Mouse (Mus musculus): ENCODE data around the gene Exosc2. TPM values are rescaled to one million over a fixed set of nuclear protein-coding genes. Genes with fewer than 3 reads are reported as not detected.
A peak's percentile ranks its signal among the peaks of the same experiment; 100 is the strongest.
"Not testable (repeated sequence)": the region's sequence is repeated elsewhere in the genome, so short reads cannot be mapped to it uniquely, and the experiment has no call there.

Gene Exosc2
- polyA plus RNA-seq, 1 experiment from 2014 or later = 40.0 TPM

DNA sequence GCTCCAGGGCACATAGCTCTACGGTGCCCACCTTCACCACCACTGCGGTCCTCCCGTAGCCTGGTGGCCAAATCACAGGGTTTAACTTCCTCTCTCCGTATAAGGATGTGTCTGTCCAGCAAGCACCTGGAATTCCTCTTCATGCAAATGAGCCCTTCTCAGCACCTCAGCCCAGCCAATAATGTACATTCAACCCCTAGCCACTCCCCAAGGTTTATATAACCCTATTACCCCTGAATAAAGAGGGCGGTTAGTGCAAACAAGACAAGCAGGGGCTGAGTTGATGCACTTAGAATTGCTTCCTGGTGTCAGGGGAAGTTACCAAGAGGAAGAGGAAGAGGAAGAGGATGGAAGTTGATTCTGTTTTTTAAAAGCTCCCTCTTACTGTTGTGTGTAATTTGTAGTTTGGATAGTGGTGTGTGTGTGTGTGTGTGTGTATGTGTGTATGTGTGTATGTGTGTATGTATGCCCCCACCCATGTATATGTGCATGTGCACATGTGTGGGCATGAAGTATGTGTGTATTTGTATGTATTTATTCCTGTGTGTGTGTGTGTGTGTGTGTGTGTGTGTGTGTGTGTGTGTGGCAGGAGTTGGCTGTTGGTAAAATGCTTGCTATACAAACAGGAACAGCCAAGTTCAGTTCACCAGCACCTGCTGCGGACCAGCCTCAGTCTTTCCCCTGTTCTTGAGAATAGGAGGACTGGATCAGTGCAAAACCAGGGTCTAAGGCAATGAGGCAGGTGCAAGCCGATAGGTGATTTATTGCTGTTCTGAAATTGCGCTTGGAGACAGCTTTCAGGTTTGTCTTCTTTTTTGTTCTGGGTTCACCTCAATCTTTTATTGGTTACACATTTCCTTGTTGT lies 7.3 kb upstream of the Exosc2 start:
- no peaks in the 10 kb centered on the region for H3K36me3 ChIP-seq (ENCODE audit: control insufficient read depth, insufficient read depth, low read length)
- H3K4me1 ChIP-seq (ENCODE audit: control insufficient read depth, insufficient read depth, low read length) = no peaks in the 10 kb centered on the region
- H3K27me3 ChIP-seq (ENCODE audit: control insufficient read depth, insufficient read depth, low read depth, low read length) = peaks cover 24% of the 10 kb centered on the region
- H3K4me2 ChIP-seq (ENCODE audit: low read length) = no peak overlapping the region
- peaks cover 4% of the 10 kb centered on the region; the same call in 1 of the 2 replicates for H3K9me3 ChIP-seq (replicated peaks; ENCODE audit: control insufficient read depth, low read length, poor library complexity, severe bottlenecking)
- no peak for ATAC-seq
- WGBS = 70% methylated on average over 8 of the region's 8 CpGs
- H3K9ac ChIP-seq (ENCODE audit: low read depth, low read length) = no peak overlapping the region
- H3K27ac ChIP-seq (ENCODE audit: low read length) = no peak overlapping the region
- no peak overlapping the region for H3K4me3 ChIP-seq (ENCODE audit: low read depth, low read length)

DNA sequence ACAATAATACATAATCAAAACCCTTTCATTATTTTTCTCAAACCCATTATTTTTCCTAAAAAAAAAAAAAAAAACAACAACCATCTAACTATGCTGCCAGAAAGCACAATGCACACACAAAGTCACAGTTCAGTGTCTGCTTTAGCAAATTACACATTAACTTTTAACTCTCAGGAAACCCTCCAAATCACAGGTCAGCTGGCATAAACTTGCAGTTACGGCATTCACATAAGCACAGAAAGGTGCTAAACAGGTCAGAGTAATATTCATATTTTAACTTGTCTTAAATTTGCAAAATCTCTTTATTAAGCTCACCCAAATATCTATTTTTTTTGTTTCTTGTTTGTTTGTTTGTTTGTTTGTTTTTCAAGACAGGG lies 6.7 kb upstream of the Exosc2 start:
- Histone ChIP-seq H3K9ac (ENCODE audit: low read depth, low read length) (no peak overlapping the region), H3K4me3 (ENCODE audit: low read depth, low read length) (no peak overlapping the region), H3K9me3 (replicated peaks; ENCODE audit: control insufficient read depth, low read length, poor library complexity, severe bottlenecking) (peaks cover 3% of the 10 kb centered on the region; the same call in 1 of the 2 replicates), H3K4me2 (ENCODE audit: low read length) (no peak overlapping the region), H3K4me1 (ENCODE audit: control insufficient read depth, insufficient read depth, low read length) (no peaks in the 10 kb centered on the region), H3K27me3 (ENCODE audit: control insufficient read depth, insufficient read depth, low read depth, low read length) (peaks cover 19% of the 10 kb centered on the region), H3K36me3 (ENCODE audit: control insufficient read depth, insufficient read depth, low read length) (no peaks in the 10 kb centered on the region), H3K27ac (ENCODE audit: low read length) (no peak overlapping the region)
- no peak for ATAC-seq
- 93% methylated on average over 1 of the region's 1 CpGs for WGBS

DNA sequence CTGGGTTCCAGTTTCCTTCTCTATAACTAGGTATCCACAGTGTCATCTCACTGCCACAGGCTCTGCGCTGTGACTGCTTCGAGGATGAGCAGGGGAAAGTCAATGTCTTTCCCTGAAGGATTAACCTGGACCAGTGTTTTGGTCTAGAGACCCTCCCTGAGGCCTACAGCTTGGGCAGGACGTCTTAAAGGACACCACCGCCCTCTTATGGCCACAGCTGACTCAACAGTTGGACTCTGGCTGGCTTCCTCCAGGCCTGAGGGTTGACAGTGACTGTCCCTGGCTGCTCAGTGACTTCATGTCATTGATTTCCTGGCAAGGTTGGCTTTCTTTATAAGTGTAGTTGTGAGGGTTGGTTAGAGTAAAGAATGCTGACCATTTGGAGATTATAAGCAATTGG lies 3.2 kb upstream of the Exosc2 start:
- ATAC-seq = no peak
- no peak overlapping the region for H3K9ac ChIP-seq (ENCODE audit: low read depth, low read length)
- no peaks in the 10 kb centered on the region for H3K9me3 ChIP-seq (replicated peaks; ENCODE audit: control insufficient read depth, low read length, poor library complexity, severe bottlenecking)
- WGBS = 22% methylated on average over 4 of the region's 4 CpGs
- no peak overlapping the region for H3K4me3 ChIP-seq (ENCODE audit: low read depth, low read length)
- H3K27ac ChIP-seq (ENCODE audit: low read length) = no peak overlapping the region
- H3K27me3 ChIP-seq (ENCODE audit: control insufficient read depth, insufficient read depth, low read depth, low read length) = peaks cover 9% of the 10 kb centered on the region
- H3K4me1 ChIP-seq (ENCODE audit: control insufficient read depth, insufficient read depth, low read length) = peaks cover 11% of the 10 kb centered on the region
- no peak overlapping the region for H3K4me2 ChIP-seq (ENCODE audit: low read length)
- no peaks in the 10 kb centered on the region for H3K36me3 ChIP-seq (ENCODE audit: control insufficient read depth, insufficient read depth, low read length)

DNA sequence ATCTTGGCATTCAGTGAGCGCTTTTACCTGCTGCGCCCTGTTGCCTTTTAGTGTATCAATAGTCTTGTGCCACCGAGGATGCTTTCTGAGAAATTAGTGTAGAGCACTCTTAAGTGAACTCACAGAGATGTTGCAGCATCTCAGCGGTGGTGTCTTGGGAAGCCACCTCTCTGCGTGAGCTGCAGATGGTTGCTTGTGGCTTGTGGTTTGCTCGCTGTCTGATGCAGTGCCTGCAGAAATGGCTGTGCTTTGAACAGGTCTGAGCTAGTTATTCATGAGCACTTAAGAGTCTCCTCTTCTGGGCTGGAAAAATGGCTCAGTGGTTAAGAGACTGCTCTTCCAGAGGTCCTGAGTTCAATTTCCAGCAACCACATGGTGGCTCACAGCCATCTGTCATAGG lies 8.1 kb downstream of the Exosc2 start:
- Histone ChIP-seq H3K36me3 (ENCODE audit: control insufficient read depth, insufficient read depth, low read length) (peaks cover 21% of the 10 kb centered on the region), H3K4me1 (ENCODE audit: control insufficient read depth, insufficient read depth, low read length) (no peaks in the 10 kb centered on the region)
- WGBS = 95% methylated on average over 6 of the region's 6 CpGs

DNA sequence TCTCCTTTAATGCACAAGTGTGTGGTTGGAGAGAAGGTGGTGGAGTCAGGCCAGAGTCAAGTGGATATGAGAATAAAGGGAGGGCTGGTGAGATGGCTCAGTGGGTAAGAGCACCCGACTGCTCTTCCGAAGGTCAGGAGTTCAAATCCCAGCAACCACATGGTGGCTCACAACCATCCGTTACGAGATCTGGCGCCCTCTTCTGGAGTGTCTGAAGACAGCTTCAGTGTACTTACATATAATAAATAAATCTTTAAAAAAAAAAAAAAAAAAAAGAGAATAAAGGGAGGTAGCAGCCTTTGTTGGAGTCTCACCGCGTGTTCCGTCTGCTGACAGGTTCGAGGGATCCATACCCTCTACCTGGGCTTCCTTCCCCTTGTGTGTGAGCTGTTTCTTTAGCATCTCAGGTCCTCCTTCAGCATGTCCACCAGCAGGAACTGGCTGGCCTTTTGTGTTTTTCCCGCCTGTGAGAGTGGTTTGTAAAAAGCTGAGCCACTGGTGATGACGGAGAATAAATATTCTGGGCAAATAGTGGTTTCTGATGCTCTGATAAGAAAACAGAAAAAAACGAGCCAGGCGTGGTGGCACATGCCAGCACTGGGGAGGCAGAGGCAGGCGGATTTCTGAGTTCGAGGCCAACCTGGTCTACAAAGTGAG lies 10.7 kb downstream of the Exosc2 start:
- not testable (repeated sequence) for H3K9me3 ChIP-seq (replicated peaks; ENCODE audit: control insufficient read depth, low read length, poor library complexity, severe bottlenecking); H3K27me3 ChIP-seq (ENCODE audit: control insufficient read depth, insufficient read depth, low read depth, low read length); H3K36me3 ChIP-seq (ENCODE audit: control insufficient read depth, insufficient read depth, low read length); ATAC-seq; H3K27ac ChIP-seq (ENCODE audit: low read length); H3K4me1 ChIP-seq (ENCODE audit: control insufficient read depth, insufficient read depth, low read length); H3K9ac ChIP-seq (ENCODE audit: low read depth, low read length); H3K4me2 ChIP-seq (ENCODE audit: low read length); H3K4me3 ChIP-seq (ENCODE audit: low read depth, low read length)
- WGBS = 90% methylated on average over 15 of the region's 15 CpGs

More for the DNA sequence above, 8.1 kb downstream of the Exosc2 start:
- Histone ChIP-seq H3K27me3 (ENCODE audit: control insufficient read depth, insufficient read depth, low read depth, low read length) (no peaks in the 10 kb centered on the region), H3K27ac (ENCODE audit: low read length) (no peak overlapping the region), H3K4me3 (ENCODE audit: low read depth, low read length) (no peak overlapping the region), H3K9ac (ENCODE audit: low read depth, low read length) (no peak overlapping the region), H3K9me3 (replicated peaks; ENCODE audit: control insufficient read depth, low read length, poor library complexity, severe bottlenecking) (no peaks in the 10 kb centered on the region), H3K4me2 (ENCODE audit: low read length) (no peak overlapping the region)
- ATAC-seq = no peak

DNA sequence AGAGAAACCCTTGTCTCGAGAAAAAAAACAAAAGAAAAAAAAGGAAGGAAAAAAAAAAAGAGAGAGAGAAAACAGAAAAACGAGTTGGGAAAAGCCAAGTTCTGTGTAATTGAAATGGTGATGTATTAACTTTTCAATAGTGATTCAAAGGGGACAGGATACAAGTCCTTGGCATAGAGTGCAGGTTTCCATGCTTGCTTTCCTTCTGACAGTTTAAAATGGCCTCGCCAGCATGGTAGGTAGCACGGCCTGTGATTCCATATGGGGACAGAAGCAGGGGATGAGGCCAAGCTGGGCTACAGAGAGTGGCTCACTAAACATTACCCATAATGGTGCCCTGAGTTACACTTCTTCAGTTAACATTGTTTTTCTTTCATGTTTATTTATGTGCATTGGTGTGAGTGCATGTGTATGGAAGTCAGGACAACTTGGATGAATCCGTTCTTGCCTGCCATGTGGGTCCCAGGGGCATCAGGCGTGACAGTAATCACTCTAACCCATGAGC lies 11.3 kb downstream of the Exosc2 start:
- ATAC-seq = no peak

DNA sequence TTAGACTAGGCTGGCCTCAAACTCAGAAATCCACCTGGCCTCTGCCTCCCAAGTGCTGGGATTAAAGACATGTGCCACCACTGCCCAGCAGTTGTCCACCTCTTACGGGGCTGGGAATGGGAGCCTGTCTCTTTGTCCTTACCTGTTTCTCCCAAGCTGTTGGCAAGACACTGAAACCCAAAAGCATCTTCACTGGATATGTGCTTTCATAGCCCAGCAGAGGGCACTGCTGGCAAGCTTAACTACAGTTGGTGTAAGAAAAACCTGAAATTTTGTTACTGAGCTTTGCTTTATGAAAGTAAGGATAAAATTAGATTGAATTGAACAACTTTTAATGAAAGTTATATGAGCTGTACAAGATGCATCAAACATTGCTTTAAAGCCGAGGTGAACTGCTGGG lies 13.2 kb downstream of the Exosc2 start:
- Histone ChIP-seq H3K36me3 (ENCODE audit: control insufficient read depth, insufficient read depth, low read length) (0 out of 2 replicates have a peak, but pooled peaks cover 3% of the 10 kb centered on the region), H3K9me3 (replicated peaks; ENCODE audit: control insufficient read depth, low read length, poor library complexity, severe bottlenecking) (no peaks in the 10 kb centered on the region), H3K4me3 (ENCODE audit: low read depth, low read length) (no peak overlapping the region), H3K27ac (ENCODE audit: low read length) (no peak overlapping the region), H3K4me1 (ENCODE audit: control insufficient read depth, insufficient read depth, low read length) (peaks cover 3% of the 10 kb centered on the region), H3K4me2 (ENCODE audit: low read length) (no peak overlapping the region), H3K9ac (ENCODE audit: low read depth, low read length) (peak overlapping the region; percentile 25; the same call in 1 of the 2 replicates), H3K27me3 (ENCODE audit: control insufficient read depth, insufficient read depth, low read depth, low read length) (no peaks in the 10 kb centered on the region)
- ATAC-seq = no peak
- 20% methylated on average over 2 of the region's 2 CpGs for WGBS

More for the DNA sequence above, 11.3 kb downstream of the Exosc2 start:
- no peaks in the 10 kb centered on the region for H3K27me3 ChIP-seq (ENCODE audit: control insufficient read depth, insufficient read depth, low read depth, low read length)
- 0 out of 2 replicates have a peak, but pooled peaks cover 3% of the 10 kb centered on the region for H3K36me3 ChIP-seq (ENCODE audit: control insufficient read depth, insufficient read depth, low read length)
- WGBS = 91% methylated on average over 6 of the region's 6 CpGs
- no peak overlapping the region for H3K4me3 ChIP-seq (ENCODE audit: low read depth, low read length)
- no peaks in the 10 kb centered on the region for H3K4me1 ChIP-seq (ENCODE audit: control insufficient read depth, insufficient read depth, low read length)
- H3K9ac ChIP-seq (ENCODE audit: low read depth, low read length) = no peak overlapping the region
- H3K9me3 ChIP-seq (replicated peaks; ENCODE audit: control insufficient read depth, low read length, poor library complexity, severe bottlenecking) = no peaks in the 10 kb centered on the region
- no peak overlapping the region for H3K4me2 ChIP-seq (ENCODE audit: low read length)
- H3K27ac ChIP-seq (ENCODE audit: low read length) = no peak overlapping the region

DNA sequence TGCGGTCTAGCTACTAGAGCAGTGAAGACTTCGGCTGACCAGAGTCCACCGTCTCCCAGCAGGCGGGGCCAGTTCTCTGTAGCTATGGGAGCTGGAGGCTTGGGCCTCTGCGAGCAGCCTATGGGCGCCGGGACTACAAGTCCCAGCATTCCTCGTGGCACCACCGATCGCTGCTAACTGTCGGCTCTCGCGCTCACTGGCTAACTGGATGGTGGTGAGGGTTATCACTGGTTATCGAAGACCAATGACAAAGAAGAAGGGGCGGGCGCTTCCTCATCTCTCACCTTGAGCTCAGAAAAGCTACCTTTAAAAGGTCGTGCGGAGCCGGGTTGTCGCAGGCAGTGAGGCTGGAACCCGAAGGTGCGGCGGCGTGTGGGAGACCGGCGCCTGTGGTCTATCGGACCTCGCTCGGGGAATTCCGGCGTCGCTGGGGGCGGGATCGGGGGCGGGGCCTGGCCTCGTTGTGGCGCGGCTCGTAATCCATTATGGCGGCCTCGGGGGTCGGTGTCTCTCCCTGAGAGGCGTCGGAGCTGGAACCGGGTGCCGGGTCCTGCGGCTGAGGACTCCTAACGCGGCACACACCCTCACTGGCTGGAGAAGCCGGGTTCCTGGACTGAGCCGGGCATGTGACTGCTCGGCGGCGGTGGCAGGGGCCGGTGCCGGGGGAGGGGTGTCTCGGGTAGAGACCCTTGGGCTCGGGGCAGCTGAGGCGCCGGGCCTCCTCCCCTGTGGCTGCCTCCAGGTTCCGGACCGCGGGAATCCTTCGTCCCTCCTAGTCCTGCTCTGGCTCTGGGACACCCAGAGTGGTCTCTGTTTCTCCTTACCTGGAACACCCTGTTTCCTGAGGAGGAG lies 17.8 kb downstream of the Exosc2 start, which contains the start of gene Abl1:
Gene Abl1, plus strand, starts transcription at position 303 of the 852 bp plus-strand sequence.
- H3K36me3 ChIP-seq (ENCODE audit: control insufficient read depth, insufficient read depth, low read length) = no peaks in the 10 kb centered on the region
- no peaks in the 10 kb centered on the region for H3K27me3 ChIP-seq (ENCODE audit: control insufficient read depth, insufficient read depth, low read depth, low read length)
- peak within 1 kb of the TSS; percentile 66 for H3K4me2 ChIP-seq (ENCODE audit: low read length)
- H3K4me3 ChIP-seq (ENCODE audit: low read depth, low read length) = peak within 1 kb of the TSS; percentile 74
- WGBS = under 1% methylated on average over 62 of the region's 64 CpGs
- peak within 1 kb of the TSS; percentile 95 for H3K27ac ChIP-seq (ENCODE audit: low read length)
- peaks cover 41% of the 10 kb centered on the region for H3K4me1 ChIP-seq (ENCODE audit: control insufficient read depth, insufficient read depth, low read length)
- H3K9me3 ChIP-seq (replicated peaks; ENCODE audit: control insufficient read depth, low read length, poor library complexity, severe bottlenecking) = no peaks in the 10 kb centered on the region
- H3K9ac ChIP-seq (ENCODE audit: low read depth, low read length) = peak within 1 kb of the TSS; percentile 87
- ATAC-seq = peak; percentile 100
